Mouse (Mus musculus) myocyte (in vitro differentiated cells): ENCODE data around the gene Fra10ac1.

ENCODE experiments used
- CEBPB ChIP-seq: IDR thresholded peaks from 2 replicates; pipeline ENCODE4 v1.6.1; 2011; ENCODE audit warnings: mild to moderate bottlenecking, moderate library complexity; ENCODE audit not compliant: poor library complexity, insufficient read depth, severe bottlenecking
- E2F4 ChIP-seq: IDR thresholded peaks from one replicate; pipeline ENCODE4 v1.6.1; 2011; ENCODE audit warnings: mild to moderate bottlenecking, control low read depth, moderate library complexity; ENCODE audit not compliant: insufficient read depth
- MAX ChIP-seq: IDR thresholded peaks from one replicate; pipeline ENCODE4 v1.6.1; 2011; ENCODE audit warnings: low read depth, mild to moderate bottlenecking, control low read depth
- MYOD1 ChIP-seq, 3 experiments: IDR thresholded peaks; one replicate each; pipeline ENCODE4 v1.6.1; 2011; ENCODE audit warnings: control low read depth in 2 of 3, low read depth in 2 of 3, mild to moderate bottlenecking in 2 of 3, moderate library complexity in 1 of 3; ENCODE audit not compliant: insufficient read length in 2 of 3, control insufficient read depth in 1 of 3
- MYOG ChIP-seq, 3 experiments: IDR thresholded peaks; one replicate each; pipeline ENCODE4 v1.6.1; 2011; ENCODE audit warnings: control low read depth in 2 of 3, low read depth in 2 of 3, mild to moderate bottlenecking in 2 of 3; ENCODE audit not compliant: insufficient read length in 2 of 3, control insufficient read depth in 1 of 3, insufficient read depth in 1 of 3
- POLR2A ChIP-seq: IDR thresholded peaks from one replicate; pipeline ENCODE4 v1.6.1; 2011; ENCODE audit warnings: low read depth, mild to moderate bottlenecking, control low read depth, moderate library complexity; ENCODE audit not compliant: insufficient read length
- POLR2AphosphoS2 ChIP-seq: IDR thresholded peaks from one replicate; pipeline ENCODE4 v1.6.1; 2011; ENCODE audit warnings: low read depth, control low read depth; ENCODE audit not compliant: insufficient read length
- REST ChIP-seq: IDR thresholded peaks from one replicate; pipeline ENCODE4 v1.6.1; 2011; ENCODE audit warnings: mild to moderate bottlenecking, control low read depth, moderate library complexity; ENCODE audit not compliant: insufficient read depth, insufficient read length
- SRF ChIP-seq: IDR thresholded peaks from one replicate; pipeline ENCODE4 v1.6.1; 2011; ENCODE audit warnings: low read depth; ENCODE audit not compliant: control insufficient read depth, insufficient read length
- TCF12 ChIP-seq: IDR thresholded peaks from one replicate; pipeline ENCODE4 v1.6.1; 2011; ENCODE audit warnings: mild to moderate bottlenecking, control low read depth; ENCODE audit not compliant: poor library complexity, insufficient read depth, severe bottlenecking
- TCF3 ChIP-seq: IDR thresholded peaks from one replicate; pipeline ENCODE4 v1.6.1; 2011; ENCODE audit warnings: low read depth, control low read depth; ENCODE audit not compliant: insufficient read length
- USF1 ChIP-seq: IDR thresholded peaks from one replicate; pipeline ENCODE4 v1.6.1; 2011; ENCODE audit warnings: low read depth, mild to moderate bottlenecking, control low read depth, moderate library complexity

DNA sequence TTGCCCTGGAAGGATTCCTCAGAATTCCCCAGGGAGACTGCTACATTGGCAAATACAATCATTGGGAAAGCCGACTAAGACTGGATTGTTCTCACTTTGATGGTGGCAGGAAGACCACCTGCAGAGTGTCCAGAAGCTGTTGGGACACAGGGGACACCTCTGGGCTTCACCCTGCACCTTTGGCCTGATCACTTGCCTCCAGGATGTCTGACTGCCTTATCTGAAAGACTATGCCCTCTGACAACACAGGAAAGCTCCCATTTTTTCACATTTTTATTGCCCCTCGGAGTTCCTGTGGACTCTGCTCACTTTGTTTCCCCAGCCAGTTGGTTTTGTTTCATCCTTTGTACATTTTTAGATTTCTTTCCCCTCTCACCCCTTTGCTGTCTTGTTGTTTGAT, 59.3 kb downstream of the Fra10ac1 start:
- TF ChIP-seq POLR2A (no peak), TCF3 (no peak), MAX (no peak), CEBPB (no peak), TCF12 (no peak), POLR2AphosphoS2 (no peak), MYOG (IDR thresholded peaks at IDR 0.05; ENCODE audit: control insufficient read depth in 1 of 3, insufficient read depth in 1 of 3, insufficient read length in 2 of 3, low read depth in 2 of 3) (no peak), MYOD1 (IDR thresholded peaks at IDR 0.05; ENCODE audit: control insufficient read depth in 1 of 3, insufficient read length in 2 of 3, low read depth in 2 of 3) (no peak), SRF (no peak), E2F4 (no peak), USF1 (no peak), REST (no peak)
